Comparison of ENCODE assay signal across 20 mouse cellular contexts in the genomic region with DNA sequence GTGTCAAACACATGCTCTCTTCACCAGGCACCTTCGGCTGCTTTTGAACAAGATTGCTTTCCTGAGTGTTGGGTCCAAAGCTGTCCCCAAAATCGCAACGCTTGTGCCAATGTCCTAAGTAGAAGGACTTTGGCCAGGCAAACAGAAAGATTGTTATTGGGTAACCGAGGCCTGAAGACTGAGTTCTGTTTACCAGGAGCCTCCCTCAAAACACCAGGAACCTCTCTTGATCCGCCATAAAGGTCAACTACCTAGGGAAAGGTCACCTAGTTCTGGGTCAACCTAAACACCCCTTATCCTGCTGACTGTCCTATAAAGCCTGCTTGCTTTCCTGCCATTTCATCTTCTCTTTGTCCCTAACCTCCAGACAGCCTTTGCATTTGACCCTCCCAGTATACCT. TPM values are rescaled to one million over a fixed set of nuclear protein-coding genes. Genes with fewer than 3 reads are reported as not detected.
DNase-seq lines count a peak whose midpoint lies in the region; ATAC-seq lines count a peak whose summit lies in the region.
"Had no signal": no experiment of that assay in that cellular context is flagged by ENCODE, and none has a peak within 500 bp of the region (broad histone marks: within the 10 kb centered on the region; RNA-seq: fewer than 3 reads in every experiment).

No protein-coding gene starts in this region.

- H3K9me3 ChIP-seq in heart, embryonic 10.5 days: no peaks in the 10 kb centered on the region
- H3K9me3 ChIP-seq in heart, embryonic 16.5 days (replicated peaks; ENCODE audit: control insufficient read depth, low read length): no peaks in the 10 kb centered on the region
- no peaks in the 10 kb centered on the region for H3K9me3 ChIP-seq in liver, embryonic 13.5 days (replicated peaks)
- H3K9me3 ChIP-seq: forebrain, embryonic 13.5 days; hindbrain, embryonic 15.5 days had no signal

- H3K4me3 ChIP-seq in heart, embryonic 10.5 days: no peak overlapping the region
- no peak overlapping the region for H3K4me3 ChIP-seq in heart, embryonic 16.5 days (ENCODE audit: low read length)
- H3K4me3 ChIP-seq in liver, embryonic 13.5 days (replicated peaks): no peak overlapping the region
- H3K4me3 ChIP-seq: embryonic facial prominence, embryonic 10.5 days; forebrain, embryonic 13.5 days; heart, adult 2 months; hindbrain, embryonic 15.5 days had no signal

- H3K4me2 ChIP-seq in heart, embryonic 16.5 days (ENCODE audit: low read depth, low read length): no peak overlapping the region
- H3K4me2 ChIP-seq in liver, embryonic 13.5 days: no peak overlapping the region
- H3K4me2 ChIP-seq: forebrain, embryonic 13.5 days; hindbrain, embryonic 15.5 days had no signal

- peak overlapping the region; percentile 32; the same call in 1 of the 2 replicates for H3K27ac ChIP-seq in heart, embryonic 10.5 days
- H3K27ac ChIP-seq in heart, embryonic 16.5 days (ENCODE audit: low read length): peak overlapping the region; percentile 62
- H3K27ac ChIP-seq in liver, embryonic 13.5 days: 0 out of 2 replicates have a peak overlapping the region, but pooled peaks have one; percentile 43
- H3K27ac ChIP-seq: embryonic facial prominence, embryonic 10.5 days; forebrain, embryonic 13.5 days; heart, adult 2 months; hindbrain, embryonic 15.5 days had no signal

- ATAC-seq in heart, embryonic 16.5 days (replicated peaks; ENCODE audit: extremely low read depth, insufficient read depth, low FRiP score): no peak
- ATAC-seq in liver, embryonic 13.5 days (ENCODE audit: low read depth): peak; percentile 47; the same call in 1 of the 2 replicates
- ATAC-seq: CD4-positive, CD25-positive, alpha-beta regulatory T cell, adult 4 months; forebrain, embryonic 13.5 days; forebrain, postnatal 0 days had no signal

- intact Hi-C loops in heart, postnatal 10 days (cut with DNase I): loop anchor here (10.0 kb wide), 1 partner anchor 410 kb away; no protein-coding TSS in a partner anchor

- H3K9ac ChIP-seq in heart, embryonic 16.5 days (ENCODE audit: low read length): no peak overlapping the region
- no peak overlapping the region for H3K9ac ChIP-seq in liver, embryonic 13.5 days
- H3K9ac ChIP-seq: forebrain, embryonic 13.5 days; forebrain, postnatal 0 days; hindbrain, embryonic 15.5 days had no signal

- DNase-seq in heart, embryonic 10.5 days (ENCODE audit: low spot score): no peak
- DNase-seq in heart, postnatal 4 days: no peak
- DNase-seq in heart, postnatal 10 days: no peak
- DNase-seq in liver, embryonic 13.5 days: no peak
- DNase-seq in liver: no peak
- no peak for DNase-seq in urinary bladder, adult 18-20 months (ENCODE audit: low spot score in 2 of 2)
- DNase-seq: adrenal gland, adult 8-10 months; adrenal gland, postnatal 36 days; B cell, adult 2 months; cerebellum, adult 2 months; cerebellum, postnatal 10 days; forebrain, postnatal 0 days; gastrocnemius, postnatal 14 days; heart, adult 2 months had no signal

- H3K36me3 ChIP-seq in heart, embryonic 10.5 days: no peaks in the 10 kb centered on the region
- H3K36me3 ChIP-seq in heart, embryonic 16.5 days (ENCODE audit: control insufficient read depth, insufficient read depth): no peaks in the 10 kb centered on the region
- no peaks in the 10 kb centered on the region for H3K36me3 ChIP-seq in liver, embryonic 13.5 days
- H3K36me3 ChIP-seq: embryonic facial prominence, embryonic 10.5 days; G1E; hindbrain, embryonic 15.5 days had no signal

- peaks cover 19% of the 10 kb centered on the region; the same call in 1 of the 2 replicates for H3K4me1 ChIP-seq in heart, embryonic 10.5 days
- H3K4me1 ChIP-seq in heart, embryonic 16.5 days (ENCODE audit: control insufficient read depth, insufficient read depth, low read length): peaks cover 10% of the 10 kb centered on the region
- H3K4me1 ChIP-seq in liver, embryonic 13.5 days (replicated peaks): no peaks in the 10 kb centered on the region; the same call in 1 of the 2 replicates
- H3K4me1 ChIP-seq: embryonic facial prominence, embryonic 10.5 days; forebrain, embryonic 13.5 days; hindbrain, embryonic 15.5 days had no signal

- H3K27me3 ChIP-seq in heart, embryonic 10.5 days (ENCODE audit: insufficient read depth, poor library complexity, severe bottlenecking): no peaks in the 10 kb centered on the region
- H3K27me3 ChIP-seq in heart, embryonic 16.5 days (ENCODE audit: control insufficient read depth, insufficient read depth, low read length): no peaks in the 10 kb centered on the region
- no peaks in the 10 kb centered on the region for H3K27me3 ChIP-seq in liver, embryonic 13.5 days
- H3K27me3 ChIP-seq: forebrain, embryonic 13.5 days; hindbrain, embryonic 15.5 days had no signal

- 87% methylated on average over 5 of the region's 5 CpGs for WGBS in heart, embryonic 10.5 days
- 91% methylated on average over 5 of the region's 5 CpGs for WGBS in heart, embryonic 16.5 days
- WGBS in liver, embryonic 13.5 days (ENCODE audit: insufficient replicate concordance): 64% methylated on average over 5 of the region's 5 CpGs

RNA-seq across cellular contexts. Expression of gene Sacs, which starts 13.5 kb away (rescaled TPM):
- 2.8 and 3.8 TPM in 2 replicates for polyA plus RNA-seq in heart, embryonic 10.5 days (2016; fragmentation: Nextera tagmentation; extraction: Ambion mirVana)
- total RNA-seq in heart, postnatal 4 days (2021): 10 to 100 TPM; 37.0 to 39.3 TPM
- 3.6 and 4.4 TPM in 2 replicates for polyA plus RNA-seq in heart, embryonic 16.5 days (2015; fragmentation: Nextera tagmentation; extraction: Ambion mirVana)
- 10 to 100 TPM; 31.0 to 34.8 TPM for total RNA-seq in heart, postnatal 10 days (2021)
- polyA plus RNA-seq in liver, embryonic 13.5 days (2015; fragmentation: Nextera tagmentation; extraction: Ambion mirVana): 1.3 and 1.4 TPM in 2 replicates
